25 mouse cellular contexts compared by ENCODE assay signal in genomic region chr8:46882743-46883142, GRCm38 (mm10).
DNase-seq lines count a peak whose midpoint lies in the region; ATAC-seq and TF ChIP-seq lines count a peak whose summit lies in the region.
"Had no signal": no experiment of that assay in that cellular context is flagged by ENCODE, and none has a peak within 500 bp of the region (broad histone marks: within the 10 kb centered on the region; RNA-seq: fewer than 3 reads in every experiment).

No protein-coding gene starts in this region.

- no peak overlapping the region for H3K4me3 ChIP-seq in heart, embryonic 13.5 days
- H3K4me3 ChIP-seq in macrophage (ENCODE audit: inconsistent target), result no peak overlapping the region
- no peak overlapping the region for H3K4me3 ChIP-seq in stomach, postnatal 0 days (ENCODE audit: low read depth, low read length)
- no peak overlapping the region for H3K4me3 ChIP-seq in midbrain, embryonic 14.5 days (replicated peaks; ENCODE audit: low read depth, low read length)
- H3K4me3 ChIP-seq: embryonic facial prominence, embryonic 15.5 days; forebrain, embryonic 15.5 days; heart, adult 2 months; heart, embryonic 15.5 days; left cerebral cortex, adult 2 months; midbrain, embryonic 13.5 days had no signal

- H3K4me1 ChIP-seq in heart, embryonic 13.5 days, result peaks cover 4% of the 10 kb centered on the region
- H3K4me1 ChIP-seq in stomach, postnatal 0 days (replicated peaks; ENCODE audit: control insufficient read depth, insufficient read depth), result no peaks in the 10 kb centered on the region
- no peaks in the 10 kb centered on the region for H3K4me1 ChIP-seq in midbrain, embryonic 14.5 days (ENCODE audit: control insufficient read depth, insufficient read depth, low read length)
- H3K4me1 ChIP-seq: embryonic facial prominence, embryonic 15.5 days; forebrain, embryonic 15.5 days; heart, embryonic 15.5 days; midbrain, embryonic 13.5 days had no signal

- H3K9me3 ChIP-seq in heart, embryonic 13.5 days, result 0 out of 2 replicates have a peak, but pooled peaks cover 6% of the 10 kb centered on the region
- H3K9me3 ChIP-seq in stomach, postnatal 0 days (ENCODE audit: control insufficient read depth, low read length), result no peaks in the 10 kb centered on the region; the same call in 1 of the 2 replicates
- H3K9me3 ChIP-seq in midbrain, embryonic 14.5 days (ENCODE audit: control insufficient read depth, low read length), result no peaks in the 10 kb centered on the region
- H3K9me3 ChIP-seq: embryonic facial prominence, embryonic 15.5 days; forebrain, embryonic 15.5 days; heart, embryonic 15.5 days; midbrain, embryonic 13.5 days had no signal

- no peak for TF ChIP-seq CTCF in stomach, postnatal 0 days (IDR thresholded peaks at IDR 0.05; ENCODE audit: low read depth)

- WGBS in heart, embryonic 13.5 days, result 48% methylated on average over 5 of the region's 5 CpGs
- WGBS in macrophage (ENCODE audit: missing documents), result 94% methylated on average over 5 of the region's 5 CpGs
- WGBS in stomach, postnatal 0 days, result 28% methylated on average over 5 of the region's 5 CpGs
- WGBS in midbrain, embryonic 14.5 days, result 62% methylated on average over 5 of the region's 5 CpGs

- intact Hi-C loops in heart, postnatal 36 days (cut with DNase I), result no loop called here

- H3K36me3 ChIP-seq in heart, embryonic 13.5 days, result no peaks in the 10 kb centered on the region
- H3K36me3 ChIP-seq in macrophage (ENCODE audit: inconsistent target), result no peaks in the 10 kb centered on the region
- H3K36me3 ChIP-seq in stomach, postnatal 0 days (ENCODE audit: control insufficient read depth, insufficient read depth, low read length), result no peaks in the 10 kb centered on the region
- no peaks in the 10 kb centered on the region for H3K36me3 ChIP-seq in midbrain, embryonic 14.5 days (ENCODE audit: control insufficient read depth, insufficient read depth, low read length)
- H3K36me3 ChIP-seq: embryonic facial prominence, embryonic 15.5 days; forebrain, embryonic 15.5 days; heart, embryonic 15.5 days; midbrain, embryonic 13.5 days had no signal

- H3K27me3 ChIP-seq in heart, embryonic 13.5 days (replicated peaks), result no peaks in the 10 kb centered on the region
- no peaks in the 10 kb centered on the region for H3K27me3 ChIP-seq in stomach, postnatal 0 days (ENCODE audit: control insufficient read depth, insufficient read depth, low read length)
- H3K27me3 ChIP-seq in midbrain, embryonic 14.5 days (ENCODE audit: control insufficient read depth, insufficient read depth, low read length), result no peaks in the 10 kb centered on the region
- H3K27me3 ChIP-seq: embryonic facial prominence, embryonic 15.5 days; forebrain, embryonic 15.5 days; heart, embryonic 15.5 days; midbrain, embryonic 13.5 days had no signal

- no peak for TF ChIP-seq EP300 in stomach, postnatal 0 days (optimal IDR thresholded peaks at IDR 0.05)

- H3K79me2 ChIP-seq in macrophage (ENCODE audit: inconsistent target), result no peaks in the 10 kb centered on the region

- DNase-seq in heart, postnatal 36 days, result no peak
- DNase-seq in embryo, embryonic 10.5 days (ENCODE audit: low spot score), result peak; percentile 38
- peak; percentile 44 for DNase-seq in stomach, postnatal 0 days (ENCODE audit: low spot score)
- DNase-seq in midbrain, embryonic 14.5 days, result no peak
- no peak for DNase-seq in cerebellum, postnatal 4 days (ENCODE audit: low spot score in 2 of 2)
- DNase-seq: adrenal gland, postnatal 25 days; cerebellum, adult 9-11 months; gastrocnemius, postnatal 10 days; heart, adult 2 months; kidney, adult 18-20 months; left cerebral cortex, postnatal 4 days; liver, postnatal 0 days; lung, postnatal 14 days; right cerebral cortex, postnatal 14 days; thymus, adult 2 months had no signal

- H3K9ac ChIP-seq in heart, embryonic 13.5 days, result no peak overlapping the region
- H3K9ac ChIP-seq in stomach, postnatal 0 days (ENCODE audit: low read length), result no peak overlapping the region
- no peak overlapping the region for H3K9ac ChIP-seq in midbrain, embryonic 14.5 days (replicated peaks; ENCODE audit: low read length)
- H3K9ac ChIP-seq: embryonic facial prominence, embryonic 15.5 days; forebrain, embryonic 15.5 days; heart, embryonic 15.5 days; liver, postnatal 0 days; midbrain, embryonic 13.5 days had no signal

- no peak overlapping the region for H3K4me2 ChIP-seq in heart, embryonic 13.5 days
- H3K4me2 ChIP-seq in stomach, postnatal 0 days (replicated peaks; ENCODE audit: low read depth), result no peak overlapping the region
- H3K4me2 ChIP-seq in midbrain, embryonic 14.5 days (ENCODE audit: low read length), result no peak overlapping the region
- H3K4me2 ChIP-seq: embryonic facial prominence, embryonic 15.5 days; forebrain, embryonic 15.5 days; heart, embryonic 15.5 days; liver, embryonic 11.5 days; midbrain, embryonic 13.5 days had no signal

- H3K27ac ChIP-seq in heart, embryonic 13.5 days (replicated peaks), result 0 out of 2 replicates have a peak overlapping the region, but pooled peaks have one; percentile 24
- H3K27ac ChIP-seq in macrophage, result peak overlapping the region; percentile 13
- H3K27ac ChIP-seq in stomach, postnatal 0 days (replicated peaks), result peak overlapping the region; percentile 56
- H3K27ac ChIP-seq in midbrain, embryonic 14.5 days (replicated peaks; ENCODE audit: low read depth, low read length), result no peak overlapping the region
- H3K27ac ChIP-seq: embryonic facial prominence, embryonic 15.5 days; forebrain, embryonic 15.5 days; heart, adult 2 months; heart, embryonic 15.5 days; hindbrain, postnatal 0 days; kidney, postnatal 0 days; left cerebral cortex, adult 2 months; midbrain, embryonic 13.5 days had no signal

- ATAC-seq in heart, embryonic 13.5 days (ENCODE audit: extremely low read depth, insufficient number of reproducible peaks, low FRiP score, low TSS enrichment), result no peak
- peak; percentile 84 for ATAC-seq in stomach, postnatal 0 days (ENCODE audit: low FRiP score, low TSS enrichment)
- ATAC-seq in midbrain, embryonic 14.5 days (ENCODE audit: low FRiP score, low TSS enrichment), result no peak
- ATAC-seq: forebrain, embryonic 15.5 days; hindbrain, postnatal 0 days; midbrain, embryonic 13.5 days had no signal

Comparison
In these comparisons a context has a peak if more than half of its experiments do, and no peak if none do; other contexts are left out.
1. DNase-seq: peak in embryo, embryonic 10.5 days (single experiment) and stomach, postnatal 0 days (single experiment); none in heart, postnatal 36 days (0 of 2), midbrain, embryonic 14.5 days (single experiment) and cerebellum, postnatal 4 days (0 of 2).